Mouse (Mus musculus): ENCODE measurements around the gene Akna.

DNA sequence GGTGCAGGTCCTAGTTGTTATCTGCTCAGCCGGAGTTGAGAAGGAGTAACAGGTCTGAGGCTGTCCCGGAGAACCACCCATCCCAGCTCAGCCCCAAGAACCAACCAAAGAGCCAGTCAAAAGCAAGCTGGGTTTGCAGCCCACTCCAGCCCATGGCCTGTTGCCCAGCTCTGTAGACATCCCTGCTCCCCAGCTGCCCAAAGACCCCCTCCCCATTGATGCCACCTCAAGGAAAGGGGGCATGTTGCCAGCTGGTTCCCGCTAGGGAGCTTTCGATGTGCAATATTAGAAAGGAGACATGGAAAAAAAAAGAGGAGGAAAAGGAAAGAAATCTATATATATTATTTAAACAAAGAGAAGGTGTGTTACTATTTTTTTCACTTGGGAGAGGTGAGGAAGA is 69.8 kb downstream of the Akna start:
- TF ChIP-seq TAL1 (IDR thresholded peaks at IDR 0.05; ENCODE audit: low read length) (no peak), POLR2A (IDR thresholded peaks at IDR 0.05; ENCODE audit: control insufficient read depth in 1 of 2, insufficient read depth in 1 of 2, low read depth in 1 of 2, low read length in 2 of 2, poor library complexity in 1 of 2) (no peak), POLR2AphosphoS5 (IDR thresholded peaks at IDR 0.05; ENCODE audit: borderline replicate concordance, low read depth, low read length) (no peak), HCFC1 (IDR thresholded peaks at IDR 0.05; ENCODE audit: low read depth, low read length) (no peak), MAFK (IDR thresholded peaks at IDR 0.05; ENCODE audit: borderline replicate concordance, low read depth, low read length) (no peak), CTCF (IDR thresholded peaks at IDR 0.05 in 2 of 3, conservative IDR thresholded peaks at IDR 0.05 in 1 of 3; ENCODE audit: control insufficient read depth in 1 of 3, insufficient read depth in 1 of 3, low read depth in 2 of 3, low read length in 3 of 3, poor library complexity in 1 of 3, severe bottlenecking in 1 of 3) (no peak), KAT2A (conservative IDR thresholded peaks at IDR 0.05; ENCODE audit: low read depth, low read length) (no peak), EP300 (IDR thresholded peaks at IDR 0.05; ENCODE audit: low read depth in 1 of 2, low read length in 2 of 2) (no peak), RAD21 (IDR thresholded peaks at IDR 0.05; ENCODE audit: low read depth, low read length) (no peak), USF2 (IDR thresholded peaks at IDR 0.05; ENCODE audit: borderline replicate concordance in 1 of 2, insufficient read depth in 1 of 2, low read depth in 1 of 2, low read length in 2 of 2) (no peak), JUND (IDR thresholded peaks at IDR 0.05; ENCODE audit: low read depth, low read length) (no peak), MEF2A (IDR thresholded peaks at IDR 0.05; ENCODE audit: extremely low read depth, insufficient replicate concordance, low read depth, low read length, poor library complexity, severe bottlenecking) (no peak)

Measured in MEL (cell line).